Mouse (Mus musculus): ENCODE data around the gene Calhm3.

The Calhm3 gene

DNA sequence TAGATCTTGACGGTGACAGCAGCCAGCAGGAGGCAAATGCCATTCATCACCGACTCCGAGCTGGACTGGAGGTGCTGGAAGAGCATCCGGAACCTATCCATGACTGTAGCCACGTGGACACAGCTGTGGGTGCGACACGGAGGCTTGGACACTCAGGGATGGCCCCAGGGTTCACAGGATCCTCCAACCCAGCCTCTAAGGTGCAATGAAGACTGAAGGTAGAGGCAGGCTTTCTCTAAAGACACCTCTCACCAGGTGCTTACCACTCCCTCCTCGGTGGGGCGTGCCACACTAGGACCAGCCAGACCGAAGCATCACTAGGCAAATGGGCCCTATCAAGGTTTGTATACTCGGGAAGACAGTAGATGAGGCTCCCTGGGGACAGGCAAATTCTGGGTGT is at the start of gene Calhm3:
Gene Calhm3, minus strand, starts transcription at position 101 of the 400 bp plus-strand sequence.
- no peak for DNase-seq

DNA sequence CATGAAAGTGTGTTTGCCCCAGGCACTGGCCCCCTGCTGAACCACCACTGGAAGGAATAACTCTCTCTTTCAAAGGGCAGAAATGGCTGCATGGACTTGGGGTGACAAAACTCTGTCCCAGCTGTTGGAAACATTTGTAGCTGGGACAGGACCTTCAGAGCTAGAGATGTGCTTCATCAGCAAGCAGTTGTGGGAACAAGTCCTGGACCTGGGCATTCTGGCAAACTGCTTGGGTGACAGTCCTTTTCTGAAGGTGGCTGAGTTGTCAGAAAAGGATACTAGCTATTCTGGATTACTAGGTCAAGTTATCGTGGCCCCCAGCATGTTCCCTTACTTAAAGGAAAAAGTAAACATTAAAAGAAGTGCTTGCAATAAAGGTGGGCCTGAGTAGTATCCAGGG is 48.6 kb upstream of the Calhm3 start:
- DNase-seq, result no peak

DNA sequence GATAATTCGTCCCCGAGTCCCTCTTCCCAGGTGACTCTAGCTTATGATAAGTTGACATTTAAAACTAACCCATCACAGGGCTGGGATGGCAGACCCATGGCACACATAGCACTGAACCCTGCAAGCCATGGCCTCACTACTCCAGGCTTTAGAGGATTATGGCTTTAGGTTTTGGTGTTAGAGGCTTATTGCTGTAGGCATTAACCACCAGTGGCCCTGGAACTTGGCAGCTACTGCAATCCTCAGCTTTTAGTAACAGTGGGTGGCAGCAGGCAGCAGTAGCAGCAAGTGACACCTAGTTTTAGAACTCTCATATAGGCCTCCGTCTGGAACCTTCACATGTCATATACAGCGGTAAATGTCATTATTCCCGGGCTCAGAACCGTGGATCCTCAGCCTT is 47.1 kb upstream of the Calhm3 start:
- no peak for DNase-seq

DNA sequence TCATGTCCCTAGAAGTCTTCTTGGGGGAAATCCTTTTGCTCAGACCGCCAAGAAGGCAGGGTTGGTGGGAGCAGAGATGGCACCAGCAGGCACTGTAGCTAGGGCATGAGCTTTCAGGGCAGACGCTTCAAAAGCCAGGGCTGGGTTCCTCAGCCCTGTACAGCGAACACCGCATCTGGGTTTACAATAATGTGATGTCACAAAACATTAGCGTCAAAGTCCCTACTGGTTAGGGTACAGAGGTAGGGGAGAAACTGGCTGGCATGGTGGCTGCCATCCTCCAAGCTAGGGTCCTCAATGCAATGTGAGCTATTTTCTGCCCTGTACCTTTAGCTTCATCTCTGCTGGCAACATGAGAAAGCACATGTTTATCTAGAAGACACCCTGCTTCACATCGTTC is 45.5 kb upstream of the Calhm3 start:
- no peak for DNase-seq

DNA sequence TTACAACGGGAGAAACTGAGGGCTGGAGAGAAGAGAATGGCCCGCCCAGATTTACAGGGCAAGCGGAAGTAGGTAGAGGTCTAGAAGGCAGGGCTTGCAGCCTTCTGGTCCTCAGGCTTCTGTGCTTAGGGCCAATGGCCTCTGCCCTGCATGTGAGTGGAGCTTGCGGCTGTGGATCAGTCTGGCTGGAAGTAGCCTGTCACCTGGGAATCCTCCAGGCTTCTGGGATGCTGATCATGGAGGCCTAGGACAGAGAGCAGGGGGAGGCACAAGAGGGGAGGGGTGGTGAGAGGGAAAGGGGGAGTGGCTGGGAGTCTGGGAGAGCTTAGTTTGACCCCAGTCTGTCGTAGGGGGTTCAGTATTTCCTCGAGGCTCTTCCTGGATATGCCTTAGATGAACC is 44.9 kb upstream of the Calhm3 start:
- DNase-seq, result no peak

DNA sequence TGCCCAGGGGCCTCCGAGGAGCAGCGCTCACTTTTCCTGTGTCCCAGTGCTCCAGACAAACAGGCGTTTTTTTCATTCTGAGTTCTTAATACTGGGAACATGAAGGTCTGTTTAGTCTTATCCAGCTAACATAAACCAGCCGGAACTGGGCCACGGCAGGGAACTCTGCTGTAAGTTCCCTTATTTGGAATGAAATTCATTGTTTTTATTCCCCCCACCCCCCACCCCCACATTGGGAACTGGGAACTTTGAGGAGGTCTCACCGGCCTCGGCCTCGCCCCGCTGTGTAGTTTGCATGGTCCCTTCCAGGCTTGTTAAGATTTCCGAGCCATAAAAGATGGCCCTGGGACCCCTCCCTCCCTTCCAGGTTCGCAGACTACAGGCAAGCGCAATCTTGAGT is 44.4 kb upstream of the Calhm3 start:
- no peak for DNase-seq

DNA sequence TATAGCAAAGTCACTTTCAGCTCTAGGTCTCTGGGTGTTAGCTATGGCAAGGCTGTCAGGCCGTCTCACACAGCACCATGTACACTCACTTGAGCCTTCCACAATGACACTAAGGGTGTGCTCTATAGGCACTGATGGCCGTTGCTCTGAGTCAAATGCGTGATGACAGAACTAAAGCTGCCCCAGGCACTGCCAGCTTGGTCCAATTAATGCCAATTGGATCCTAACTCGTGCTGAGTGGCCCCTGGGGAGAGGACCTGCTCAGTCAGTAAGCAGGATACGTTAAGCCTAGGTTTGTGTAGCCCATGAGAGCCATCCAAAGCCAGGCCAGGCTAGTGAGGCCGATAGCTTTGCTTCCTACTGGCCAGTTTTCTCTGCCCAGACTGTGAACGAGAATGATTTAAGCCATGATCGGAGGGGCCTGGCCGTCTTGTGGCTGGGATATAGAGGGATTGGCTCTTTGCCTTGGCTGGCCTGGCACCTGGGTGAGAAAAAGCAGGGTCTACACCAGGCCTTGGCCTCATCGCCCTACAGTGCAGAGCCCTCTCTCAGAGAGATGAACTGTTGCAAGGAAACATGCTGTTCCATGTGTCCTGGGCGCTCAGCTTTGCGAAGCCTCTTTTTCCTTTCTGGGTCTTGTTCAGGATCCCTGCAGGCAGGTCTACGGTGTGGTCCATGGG is 41.2 kb upstream of the Calhm3 start:
- DNase-seq, result no peak

DNA sequence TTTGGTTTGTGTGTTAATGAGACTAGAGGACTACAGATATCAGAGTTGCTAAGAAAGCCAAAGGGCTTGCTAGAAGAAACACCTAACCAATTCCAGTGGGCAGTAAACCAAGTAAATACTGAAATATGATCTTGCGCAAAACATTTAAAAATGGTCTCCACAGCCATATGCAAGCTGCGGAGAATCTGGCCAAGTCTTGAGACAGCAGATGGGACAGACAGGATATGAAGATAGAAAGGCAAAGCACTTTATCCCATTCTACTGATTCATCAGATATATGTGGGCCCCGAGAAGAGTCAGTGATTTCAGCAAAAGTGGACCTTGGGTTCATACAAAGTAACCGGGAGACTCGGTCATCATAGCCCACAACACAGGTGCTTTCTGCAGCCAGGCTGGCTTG is 34.6 kb upstream of the Calhm3 start:
- DNase-seq, result no peak

DNA sequence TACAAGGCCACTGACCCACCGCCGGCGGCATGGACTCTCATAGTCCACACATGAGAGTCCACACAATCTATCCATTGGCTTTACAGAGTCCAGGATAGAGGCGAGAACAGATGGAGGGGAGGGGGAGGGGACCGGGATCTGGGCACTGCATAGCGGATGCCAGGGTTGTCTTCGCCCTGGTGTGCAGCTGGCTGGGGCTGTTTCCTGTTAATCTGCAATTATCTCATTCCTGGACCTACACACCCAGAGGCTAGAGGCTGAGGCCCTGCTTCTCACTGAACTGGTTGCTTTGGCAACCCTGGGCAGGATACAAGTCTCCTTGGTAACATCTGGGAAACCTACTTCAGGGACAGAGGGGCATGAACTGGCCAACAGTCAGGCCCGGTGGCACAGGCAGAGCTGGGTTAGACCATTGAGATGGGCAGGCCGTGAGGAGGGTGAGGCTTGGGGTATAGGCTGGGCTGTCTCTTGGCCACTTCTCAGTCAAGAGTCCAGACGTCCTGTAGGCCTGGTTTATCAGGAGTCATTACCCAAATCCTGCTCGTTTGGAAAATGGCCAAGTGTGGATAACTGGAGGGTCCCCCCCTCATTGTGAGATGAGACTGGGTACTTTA is 31.1 kb upstream of the Calhm3 start:
- DNase-seq, result no peak

DNA sequence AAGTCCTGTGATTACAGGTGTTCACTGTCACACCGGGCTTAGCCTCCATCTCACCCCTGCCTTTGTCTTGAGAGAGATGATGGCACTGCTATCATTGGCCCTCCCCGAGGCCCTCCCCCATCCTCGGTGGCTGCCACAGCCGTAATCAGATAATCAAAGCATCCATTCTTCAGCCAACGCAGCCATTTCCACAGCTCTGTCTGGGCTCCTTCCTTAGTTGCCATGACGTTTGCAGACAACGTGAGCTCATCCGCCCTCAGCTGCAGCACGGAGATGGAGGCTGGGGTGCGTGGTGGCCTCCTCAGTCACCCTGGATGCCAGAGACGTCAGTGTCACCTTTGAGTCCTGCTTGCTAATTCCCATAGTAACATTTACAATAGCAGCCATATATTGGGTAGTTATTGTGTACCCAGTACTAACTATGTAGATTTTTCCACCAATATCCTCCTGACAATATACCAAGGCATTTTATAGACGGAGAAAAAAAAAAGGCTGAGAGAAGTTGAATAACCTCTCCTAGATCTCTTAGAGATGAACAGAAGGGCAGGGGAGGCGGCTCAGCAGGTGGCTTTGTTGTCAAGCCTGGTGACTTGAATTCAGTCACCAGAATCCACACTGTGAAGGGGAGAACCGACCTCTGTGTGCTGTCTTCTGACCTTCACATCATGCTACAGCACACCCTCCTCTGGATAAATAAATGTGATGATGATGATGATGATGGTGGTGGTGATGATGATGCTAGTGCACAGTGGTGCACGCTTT is 29.1 kb upstream of the Calhm3 start:
- no peak for DNase-seq

DNA sequence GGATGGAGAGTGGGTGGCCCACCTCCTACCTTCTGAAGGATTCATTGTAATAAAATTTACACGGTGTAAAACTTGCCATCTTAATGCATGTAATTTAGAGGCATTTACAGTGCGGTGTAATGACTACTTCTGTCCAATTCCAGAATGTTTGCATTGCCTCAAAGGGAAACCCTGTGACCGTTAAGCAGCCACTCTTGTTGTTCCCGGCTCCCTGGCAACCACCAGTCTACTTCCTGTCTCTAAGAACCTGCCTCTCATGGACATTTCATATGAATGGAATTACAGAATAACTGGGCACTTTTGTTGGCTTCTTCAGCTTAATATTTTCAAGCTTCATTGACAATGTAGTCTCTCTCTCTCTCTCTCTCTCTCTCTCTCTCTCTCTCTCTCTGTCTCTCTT is 27.2 kb upstream of the Calhm3 start:
- no peak for DNase-seq

DNA sequence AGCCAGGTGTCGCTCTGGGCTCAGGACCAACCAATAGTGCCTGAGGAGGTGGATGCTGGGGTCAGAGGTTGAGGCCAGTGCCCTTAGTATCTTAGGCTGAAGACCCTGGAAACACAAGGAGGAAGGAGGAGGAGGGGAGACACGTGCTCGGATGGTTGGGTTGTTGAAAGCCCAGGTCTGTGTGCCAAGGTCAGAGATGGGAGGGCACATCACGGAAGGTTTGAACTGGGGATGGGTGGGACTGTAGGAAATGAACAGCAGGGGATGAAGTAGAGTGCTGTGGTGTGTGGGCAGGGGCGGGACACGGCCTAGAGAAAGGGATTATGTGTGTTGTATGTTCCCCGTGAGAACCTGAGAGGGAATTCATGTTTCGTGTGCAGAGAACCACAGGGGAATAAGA is 26.7 kb upstream of the Calhm3 start:
- no peak for DNase-seq

DNA sequence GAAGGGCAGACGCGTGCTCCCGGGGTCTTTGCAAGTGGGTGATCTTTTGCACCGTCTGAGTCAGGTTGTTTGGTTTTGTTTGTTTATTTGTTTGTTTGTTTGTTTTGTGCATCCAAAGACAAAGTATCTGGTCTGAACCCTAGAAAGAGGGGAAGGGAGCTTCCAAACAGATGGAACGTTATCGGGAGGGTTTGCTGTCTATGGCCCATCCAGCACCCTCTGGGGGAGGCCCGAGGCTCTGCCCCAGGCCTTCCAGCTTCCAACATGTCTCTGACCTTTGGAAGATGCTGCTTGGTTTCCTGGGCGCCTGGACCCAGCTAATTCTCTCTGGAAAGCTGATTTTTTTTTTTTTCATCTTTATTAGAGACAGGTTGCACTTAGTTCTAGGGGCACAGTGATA is 22.4 kb upstream of the Calhm3 start:
- DNase-seq, result no peak

DNA sequence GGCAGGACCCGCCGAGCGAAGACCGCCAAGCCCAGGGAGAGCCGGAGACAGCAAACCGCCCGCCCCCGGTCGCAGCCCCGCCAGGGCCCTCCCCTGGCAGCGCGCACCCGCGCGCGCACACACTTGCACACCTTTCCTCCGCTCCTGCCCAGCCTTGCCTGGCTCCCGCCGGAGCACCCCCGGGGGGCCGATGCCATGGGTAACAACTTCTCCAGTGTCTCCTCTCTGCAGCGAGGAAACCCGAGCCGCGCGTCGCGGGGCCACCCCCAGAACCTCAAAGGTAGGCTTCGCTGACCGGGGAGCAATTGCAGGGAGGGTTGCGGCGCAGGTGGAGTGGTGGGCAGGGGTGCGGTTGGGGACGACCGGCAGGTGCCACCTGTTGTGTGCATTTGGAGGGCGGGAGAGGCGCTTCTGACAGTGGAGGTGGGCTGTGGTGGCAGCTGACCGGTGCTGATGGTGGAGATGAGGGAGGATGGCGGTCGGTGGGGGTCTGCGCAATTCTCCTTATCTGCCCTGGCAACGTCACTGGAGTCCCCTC is 21.8 kb upstream of the Calhm3 start:
- peak; percentile 34 for DNase-seq

DNA sequence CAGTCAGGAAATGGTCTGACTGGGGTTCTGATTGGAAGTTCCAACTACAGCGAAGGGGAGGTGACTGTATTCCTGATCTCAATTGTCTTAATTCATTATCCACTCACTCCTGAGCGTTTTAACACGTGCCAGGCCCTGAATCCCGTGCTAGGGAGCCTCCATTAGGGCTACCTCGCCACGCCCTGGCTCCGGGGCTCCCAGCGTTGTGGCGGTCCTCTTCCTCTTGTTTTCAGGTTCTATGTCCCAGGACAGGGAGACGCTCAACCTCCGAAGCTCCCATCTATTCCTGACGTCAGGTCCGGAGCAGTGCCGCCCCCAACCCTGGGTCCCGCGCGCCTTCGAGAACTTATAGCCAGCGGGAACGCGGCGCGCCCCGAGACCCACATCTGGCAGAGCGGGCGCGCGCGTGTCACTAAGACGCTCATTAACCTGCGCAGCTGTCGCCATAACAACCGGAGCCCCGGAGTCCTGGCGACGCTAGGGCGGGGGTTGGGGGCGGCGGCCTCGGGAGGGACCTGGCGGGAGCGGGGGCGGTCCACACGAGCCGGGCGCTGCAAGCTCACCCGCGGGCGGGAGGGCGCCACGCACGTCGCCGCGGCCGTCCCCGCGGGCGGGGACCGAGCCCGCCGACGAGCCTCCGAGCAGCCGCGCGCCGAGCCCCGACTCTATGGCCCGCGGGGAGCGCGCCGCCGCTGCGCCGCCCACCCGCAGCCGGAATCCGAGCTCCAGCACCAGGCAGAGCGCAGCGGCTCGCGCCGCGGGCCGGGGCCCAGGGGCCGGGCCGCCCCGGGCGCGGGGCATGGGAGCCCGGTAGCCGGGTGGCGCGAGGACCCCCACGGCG is 21.1 kb upstream of the Calhm3 start, which contains the start of gene Neurl1a:
Gene Neurl1a, plus strand, starts transcription at position 390 of the 841 bp plus-strand sequence.
- peak; percentile 61 for DNase-seq

DNA sequence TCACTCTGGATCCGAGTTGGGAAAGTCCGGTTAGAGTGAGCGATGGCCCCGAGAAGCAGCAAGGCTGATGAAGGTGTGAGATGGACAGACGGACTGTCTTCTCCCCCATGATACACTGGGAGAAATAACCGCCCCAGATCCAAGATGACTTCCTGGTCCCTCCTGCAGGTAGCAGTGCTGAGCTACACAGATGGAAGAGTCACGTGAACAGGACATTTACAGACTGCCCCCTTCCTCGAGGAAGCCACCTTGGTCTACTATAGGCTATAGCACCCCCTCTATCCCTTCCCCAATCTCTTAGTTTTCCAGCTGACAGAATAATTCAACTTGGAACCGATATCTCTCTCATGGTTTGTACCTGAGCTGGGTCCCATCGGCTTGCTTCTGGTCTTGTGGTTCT is 20.4 kb upstream of the Calhm3 start:
- no peak for DNase-seq

DNA sequence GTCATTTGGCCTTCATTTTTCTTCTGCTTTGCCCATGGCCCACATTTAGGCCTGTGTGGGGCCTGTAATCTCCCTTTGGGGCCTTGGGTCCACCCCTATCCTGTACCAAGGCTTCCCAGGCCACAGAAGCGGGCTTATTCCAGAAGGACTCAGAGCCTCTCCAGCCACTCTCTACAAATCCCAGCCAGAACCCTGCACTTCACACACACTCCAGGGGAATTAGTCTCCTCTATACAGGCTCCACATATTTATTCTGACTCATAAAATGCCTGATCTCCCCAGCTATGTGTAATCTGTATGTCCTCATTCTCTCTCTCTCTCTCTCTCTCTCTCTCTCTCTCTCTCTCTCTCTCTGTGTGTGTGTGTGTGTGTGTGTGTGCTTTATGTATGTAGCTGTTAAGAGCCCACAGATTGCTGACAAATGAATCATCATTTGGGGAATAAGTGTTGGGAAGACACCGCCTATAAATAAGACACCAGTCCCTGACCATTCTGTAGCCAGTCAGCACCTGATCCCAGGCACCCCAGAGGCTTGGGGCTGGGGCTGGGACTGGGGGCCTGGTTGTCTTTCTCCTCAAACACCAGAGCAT is 19.4 kb upstream of the Calhm3 start:
- no peak for DNase-seq

DNA sequence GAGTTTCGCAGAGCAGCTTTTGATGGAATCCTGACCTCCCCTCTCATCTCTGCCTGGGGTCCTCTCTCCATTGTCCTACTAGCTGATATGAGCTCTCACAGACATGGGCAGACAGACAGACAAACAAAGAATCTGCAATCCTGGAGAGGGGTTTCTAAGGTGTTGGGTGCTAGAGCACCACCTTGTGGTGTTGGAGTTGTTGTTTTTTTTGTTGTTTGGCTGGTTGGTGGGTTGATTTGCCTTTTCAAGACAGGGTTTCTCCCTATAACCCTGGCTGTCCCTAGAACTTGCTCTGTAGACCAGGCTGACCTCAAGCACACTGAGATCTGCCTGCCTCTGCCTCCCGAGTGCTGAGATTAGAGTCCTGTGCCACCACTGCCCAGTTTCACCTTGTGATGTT is 17.9 kb upstream of the Calhm3 start:
- no peak for DNase-seq

DNA sequence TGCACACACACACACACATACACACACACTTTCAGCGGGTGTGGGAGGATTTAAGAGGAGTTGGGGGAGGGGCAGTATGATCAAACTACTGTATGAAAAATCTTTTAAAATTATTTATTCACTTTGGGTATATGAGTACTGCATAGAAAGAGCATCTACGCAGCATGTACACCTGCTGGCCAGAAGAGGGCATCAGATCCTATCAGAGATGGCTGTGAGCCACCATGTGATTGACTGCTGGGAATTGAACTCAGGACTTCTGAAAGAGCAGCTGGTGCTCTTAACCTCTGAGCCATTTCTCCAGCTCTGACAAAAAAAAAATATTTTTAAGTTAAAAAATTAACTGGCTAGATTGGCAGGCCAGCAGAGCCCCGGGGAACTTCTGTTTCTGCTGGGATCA is 17.0 kb upstream of the Calhm3 start:
- peak; percentile 58 for DNase-seq

DNA sequence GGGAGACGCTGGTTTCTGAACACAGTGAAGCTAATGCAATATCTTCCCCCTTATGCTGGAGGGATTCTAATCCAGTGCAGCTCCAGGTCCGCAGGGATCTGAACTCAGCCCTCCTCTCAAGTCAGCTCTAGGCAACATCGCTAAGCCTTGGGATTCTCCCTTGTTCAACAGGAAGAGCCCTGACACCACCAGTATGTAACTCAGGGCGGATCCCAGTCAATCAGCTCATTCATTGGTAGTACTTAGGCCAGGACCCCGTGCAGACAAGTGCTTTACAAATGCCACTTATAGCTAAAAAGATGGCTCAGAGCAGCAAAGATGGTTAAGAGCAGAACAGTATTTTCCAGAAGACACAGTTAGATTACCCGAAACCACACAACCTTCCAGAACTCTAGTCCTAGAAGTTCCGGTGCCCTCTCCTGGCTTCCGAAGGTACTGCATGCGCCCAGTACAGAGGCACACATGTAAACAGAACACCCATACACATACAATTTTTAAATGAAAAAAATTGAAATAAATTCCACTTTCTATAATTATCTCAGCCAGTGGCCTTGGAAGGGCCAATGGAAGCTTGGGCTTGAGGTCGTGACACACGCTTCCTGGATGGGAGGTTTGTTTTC is 11.3 kb upstream of the Calhm3 start:
- DNase-seq, result peak; percentile 87

DNA sequence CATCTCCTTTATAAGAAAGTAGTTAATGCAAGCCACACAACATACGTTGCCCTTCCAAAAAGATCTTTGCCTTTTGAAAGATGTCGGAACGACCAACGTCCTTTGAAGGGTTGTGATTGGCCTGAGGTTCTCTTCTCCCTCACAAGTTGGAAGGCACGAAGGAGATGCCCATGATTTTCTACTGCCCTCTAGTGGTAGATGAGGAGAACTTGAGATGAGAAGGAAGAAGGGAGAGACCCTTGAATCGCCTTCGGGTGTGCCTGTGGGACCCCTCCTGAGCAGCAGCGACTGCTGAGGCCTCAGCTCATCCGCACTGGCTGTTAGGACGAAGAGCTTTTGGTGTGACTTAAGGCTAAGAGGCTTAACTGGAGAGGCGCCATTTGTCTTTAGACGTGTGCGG is 10.7 kb upstream of the Calhm3 start:
- DNase-seq, result peak; percentile 45

DNA sequence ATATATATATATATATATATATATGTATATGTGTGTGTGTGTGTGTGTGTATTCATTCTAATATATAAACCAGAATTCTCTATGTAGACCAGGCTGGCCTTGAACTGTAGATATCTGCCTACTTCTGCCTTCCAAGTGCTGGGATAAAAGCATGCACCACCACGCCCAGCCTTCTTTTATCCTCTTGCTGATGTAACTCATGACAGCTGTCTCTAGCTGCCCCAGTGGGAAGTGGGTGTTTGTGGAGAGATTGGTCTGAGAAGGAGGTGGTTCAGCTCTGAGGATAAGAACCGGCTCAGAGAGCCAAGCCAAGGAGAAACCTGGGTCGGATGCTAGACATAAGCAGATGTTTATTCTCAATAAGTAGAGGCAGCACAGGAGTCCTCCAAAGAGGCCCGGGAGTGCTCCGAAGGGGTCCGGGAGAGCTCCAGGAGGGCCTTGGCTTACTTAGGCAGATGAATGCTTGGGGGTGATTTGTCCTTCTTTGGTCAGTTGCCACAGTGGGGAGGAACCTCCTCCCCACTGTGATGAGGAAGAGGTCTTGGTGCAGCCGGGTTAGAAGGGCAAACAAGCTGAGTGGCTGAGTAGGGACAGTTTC is 10.2 kb upstream of the Calhm3 start:
- DNase-seq, result no peak
